Mouse (Mus musculus): Measurements from ENCODE around the gene Ncoa6. TPM values are rescaled to one million over a fixed set of nuclear protein-coding genes. Genes with fewer than 3 reads are reported as not detected.

The Ncoa6 gene
- polyA plus RNA-seq, 2 experiments: 26.9 to 45.4 TPM

- Histone ChIP-seq H3K9me3 (ENCODE audit: control insufficient read depth, low read length) (no peaks in the 10 kb centered on the region), H3K4me2 (replicated peaks; ENCODE audit: low read depth, low read length, severe bottlenecking) (peak overlapping the region; percentile 65), H3K27me3 (ENCODE audit: control insufficient read depth, insufficient read depth, low read length) (0 out of 2 replicates have a peak, but pooled peaks cover 3% of the 10 kb centered on the region), H3K36me3 (ENCODE audit: control insufficient read depth, insufficient read depth, low read length) (no peaks in the 10 kb centered on the region), H3K4me3 (replicated peaks; ENCODE audit: low read length) (peak overlapping the region; percentile 38), H3K27ac (replicated peaks; ENCODE audit: low read depth, low read length) (no peak overlapping the region), H3K4me1 (ENCODE audit: control insufficient read depth, insufficient read depth, low read length) (peaks cover 7% of the 10 kb centered on the region; the same call in 1 of the 2 replicates), H3K9ac (ENCODE audit: low read depth, low read length, severe bottlenecking) (peak overlapping the region; percentile 54)
- ATAC-seq (ENCODE audit: low FRiP score, low read depth) (no peak), DNase-seq (ENCODE audit: low spot score) (peak; percentile 44)
- no peak for TF ChIP-seq POLR2A (IDR thresholded peaks at IDR 0.05; ENCODE audit: borderline replicate concordance, extremely low read depth, insufficient read depth, insufficient read length)
- WGBS: 4% methylated on average over 23 of the region's 23 CpGs
Observed at GRCm38 (mm10) chr2:155514666-155515065, 41.0 kb upstream of the Ncoa6 start.

- H3K27me3 ChIP-seq (ENCODE audit: control insufficient read depth, insufficient read depth, low read length): 0 out of 2 replicates have a peak, but pooled peaks cover 3% of the 10 kb centered on the region
- no peak for ATAC-seq (ENCODE audit: low FRiP score, low read depth)
- no peak for TF ChIP-seq POLR2A (IDR thresholded peaks at IDR 0.05; ENCODE audit: borderline replicate concordance, extremely low read depth, insufficient read depth, insufficient read length)
- no peak overlapping the region for H3K4me2 ChIP-seq (replicated peaks; ENCODE audit: low read depth, low read length, severe bottlenecking)
- H3K4me3 ChIP-seq (replicated peaks; ENCODE audit: low read length): no peak overlapping the region
- no peak overlapping the region for H3K27ac ChIP-seq (replicated peaks; ENCODE audit: low read depth, low read length)
- no peak overlapping the region for H3K9ac ChIP-seq (ENCODE audit: low read depth, low read length, severe bottlenecking)
- 62% methylated on average over 5 of the region's 5 CpGs for WGBS
- H3K4me1 ChIP-seq (ENCODE audit: control insufficient read depth, insufficient read depth, low read length): peaks cover 2% of the 10 kb centered on the region; the same call in 1 of the 2 replicates
- H3K36me3 ChIP-seq (ENCODE audit: control insufficient read depth, insufficient read depth, low read length): no peaks in the 10 kb centered on the region
- DNase-seq (ENCODE audit: low spot score): no peak
- no peaks in the 10 kb centered on the region for H3K9me3 ChIP-seq (ENCODE audit: control insufficient read depth, low read length)
Observed at GRCm38 (mm10) chr2:155513543-155513942, 39.8 kb upstream of the Ncoa6 start.

- ATAC-seq (ENCODE audit: low FRiP score, low read depth) (no peak), DNase-seq (ENCODE audit: low spot score) (peak; percentile 22)
- no peaks in the 10 kb centered on the region for H3K9me3 ChIP-seq (ENCODE audit: control insufficient read depth, low read length)
- no peaks in the 10 kb centered on the region for H3K36me3 ChIP-seq (ENCODE audit: control insufficient read depth, insufficient read depth, low read length)
- 58% methylated on average over 4 of the region's 4 CpGs for WGBS
- H3K27ac ChIP-seq (replicated peaks; ENCODE audit: low read depth, low read length): no peak overlapping the region
- no peak overlapping the region for H3K4me2 ChIP-seq (replicated peaks; ENCODE audit: low read depth, low read length, severe bottlenecking)
- 0 out of 2 replicates have a peak, but pooled peaks cover 3% of the 10 kb centered on the region for H3K27me3 ChIP-seq (ENCODE audit: control insufficient read depth, insufficient read depth, low read length)
- no peaks in the 10 kb centered on the region for H3K4me1 ChIP-seq (ENCODE audit: control insufficient read depth, insufficient read depth, low read length)
- TF ChIP-seq POLR2A (IDR thresholded peaks at IDR 0.05; ENCODE audit: borderline replicate concordance, extremely low read depth, insufficient read depth, insufficient read length): no peak
- no peak overlapping the region for H3K9ac ChIP-seq (ENCODE audit: low read depth, low read length, severe bottlenecking)
- no peak overlapping the region for H3K4me3 ChIP-seq (replicated peaks; ENCODE audit: low read length)
Observed at GRCm38 (mm10) chr2:155512479-155512878, 38.8 kb upstream of the Ncoa6 start.

GRCm38 (mm10) chr2:155507721-155508470 is 34.2 kb upstream of the Ncoa6 start:
- 69% methylated on average over 10 of the region's 10 CpGs for WGBS
- no peaks in the 10 kb centered on the region for H3K36me3 ChIP-seq (ENCODE audit: control insufficient read depth, insufficient read depth, low read length)
- no peak for DNase-seq (ENCODE audit: low spot score)
- no peak overlapping the region for H3K27ac ChIP-seq (replicated peaks; ENCODE audit: low read depth, low read length)
- H3K4me2 ChIP-seq (replicated peaks; ENCODE audit: low read depth, low read length, severe bottlenecking): no peak overlapping the region
- TF ChIP-seq POLR2A (IDR thresholded peaks at IDR 0.05; ENCODE audit: borderline replicate concordance, extremely low read depth, insufficient read depth, insufficient read length): no peak
- no peak for ATAC-seq (ENCODE audit: low FRiP score, low read depth)
- H3K27me3 ChIP-seq (ENCODE audit: control insufficient read depth, insufficient read depth, low read length): no peaks in the 10 kb centered on the region
- H3K9me3 ChIP-seq (ENCODE audit: control insufficient read depth, low read length): no peaks in the 10 kb centered on the region
- H3K4me3 ChIP-seq (replicated peaks; ENCODE audit: low read length): no peak overlapping the region
- H3K4me1 ChIP-seq (ENCODE audit: control insufficient read depth, insufficient read depth, low read length): 0 out of 2 replicates have a peak, but pooled peaks cover 5% of the 10 kb centered on the region
- H3K9ac ChIP-seq (ENCODE audit: low read depth, low read length, severe bottlenecking): no peak overlapping the region

- Histone ChIP-seq H3K27me3 (ENCODE audit: control insufficient read depth, insufficient read depth, low read length) (no peaks in the 10 kb centered on the region), H3K4me3 (replicated peaks; ENCODE audit: low read length) (no peak overlapping the region), H3K4me1 (ENCODE audit: control insufficient read depth, insufficient read depth, low read length) (0 out of 2 replicates have a peak, but pooled peaks cover 5% of the 10 kb centered on the region), H3K9ac (ENCODE audit: low read depth, low read length, severe bottlenecking) (no peak overlapping the region), H3K27ac (replicated peaks; ENCODE audit: low read depth, low read length) (no peak overlapping the region), H3K4me2 (replicated peaks; ENCODE audit: low read depth, low read length, severe bottlenecking) (no peak overlapping the region), H3K9me3 (ENCODE audit: control insufficient read depth, low read length) (no peaks in the 10 kb centered on the region), H3K36me3 (ENCODE audit: control insufficient read depth, insufficient read depth, low read length) (no peaks in the 10 kb centered on the region)
- no peak for TF ChIP-seq POLR2A (IDR thresholded peaks at IDR 0.05; ENCODE audit: borderline replicate concordance, extremely low read depth, insufficient read depth, insufficient read length)
- 88% methylated on average over 9 of the region's 9 CpGs for WGBS
- DNase-seq (ENCODE audit: low spot score): no peak
- ATAC-seq (ENCODE audit: low FRiP score, low read depth): no peak
Observed at GRCm38 (mm10) chr2:155505811-155506210, 32.1 kb upstream of the Ncoa6 start.
